Mouse (Mus musculus) E14TG2a.4 (cell line): ENCODE results near the gene Bola2.

ENCODE experiments used
- CTCF ChIP-seq: conservative IDR thresholded peaks from 2 replicates; pipeline ENCODE4 v1.5.1; 2014; ENCODE audit warnings: low read length
- POU5F1 ChIP-seq: IDR thresholded peaks from 2 replicates; pipeline ENCODE4 v1.6.1; 2014; ENCODE audit warnings: low read length, borderline replicate concordance

DNA sequence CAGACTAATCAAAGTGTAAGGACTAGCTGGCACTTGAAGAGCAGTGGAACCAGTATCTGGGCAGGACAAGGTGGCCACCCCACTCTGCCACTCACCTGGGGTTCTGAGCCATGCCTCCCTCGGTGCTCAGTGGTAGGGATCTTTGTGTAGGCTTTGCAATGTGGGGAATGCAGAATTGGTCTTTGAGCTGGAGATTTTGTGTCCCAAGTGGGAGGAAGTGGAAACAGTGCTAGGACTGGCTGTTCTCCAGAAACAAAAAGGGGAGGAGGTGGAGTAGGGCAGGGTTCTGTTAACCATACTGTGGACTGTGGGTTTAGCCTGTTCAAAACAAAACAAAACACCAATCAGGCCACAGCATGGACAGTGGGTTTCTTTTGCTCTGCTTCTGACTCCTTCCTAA is 19.0 kb upstream of the Bola2 start, which contains the start of gene Sult1a1:
- TF ChIP-seq CTCF (no peak), POU5F1 (no peak)
